Mouse (Mus musculus) kidney, postnatal 0 days (tissue): ENCODE measurements around the gene Mbnl3. TPM values are rescaled to one million over a fixed set of nuclear protein-coding genes. Genes with fewer than 3 reads are reported as not detected.

Experiments
- ATAC-seq: fragments of 200-750 bp; cut with Nextera tagmentation; replicated peaks from 2 replicates; pipeline ENCODE4 v1.8.0; 2017; ENCODE audit warnings: low read depth, moderate number of reproducible peaks, moderate TSS enrichment, moderate library complexity; ENCODE audit not compliant: low FRiP score
- DNase-seq: peaks from one replicate; pipeline ENCODE4 v3.0.0-alpha.2; 2016; ENCODE audit warnings: low spot score
- H3K27ac ChIP-seq: fragments of 300-500 bp; sonication (generic); 2 replicates; pipeline ENCODE4 v1.5.1; 2014; ENCODE audit warnings: mild to moderate bottlenecking
- H3K27me3 ChIP-seq: fragments of 300-500 bp; sonication (generic); 2 replicates; pipeline ENCODE4 v1.6.1; 2014; ENCODE audit warnings: low read length, mixed read lengths; ENCODE audit not compliant: insufficient read depth
- H3K36me3 ChIP-seq: fragments of 300-500 bp; sonication (generic); 2 replicates; pipeline ENCODE4 v1.6.1; 2014; ENCODE audit warnings: low read length, mixed read lengths; ENCODE audit not compliant: insufficient read depth
- H3K4me1 ChIP-seq: fragments of 300-500 bp; sonication (generic); replicated peaks from 2 replicates; pipeline ENCODE4 v1.6.1; 2014; ENCODE audit warnings: antibody characterized with exemption, low read length, mixed read lengths; ENCODE audit not compliant: insufficient read depth
- H3K4me2 ChIP-seq: fragments of 300-500 bp; sonication (generic); 2 replicates; pipeline ENCODE4 v1.6.1; 2014; ENCODE audit warnings: mild to moderate bottlenecking, low read length, moderate library complexity, mixed read lengths
- H3K4me3 ChIP-seq: fragments of 300-500 bp; sonication (generic); replicated peaks from 2 replicates; pipeline ENCODE4 v1.5.1; 2014; ENCODE audit warnings: low read depth, low read length
- H3K9ac ChIP-seq: fragments of 300-500 bp; sonication (generic); 2 replicates; pipeline ENCODE4 v1.6.1; 2014; ENCODE audit warnings: low read depth, low read length
- H3K9me3 ChIP-seq: fragments of 300-500 bp; sonication (generic); replicated peaks from 2 replicates; pipeline ENCODE4 v1.6.1; 2016; ENCODE audit warnings: low read length, inconsistent platforms, mixed read lengths
- CTCF ChIP-seq: IDR thresholded peaks from 2 replicates; pipeline ENCODE4 v1.5.1; 2016; ENCODE audit warnings: antibody characterized with exemption, low read depth, mild to moderate bottlenecking, moderate library complexity
- WGBS: fragments of 180-500 bp; shearing (Covaris S2); extraction: QIAGEN DNeasy Blood & Tissue Kit; methylation state at CpG from one replicate; pipeline ENCODE4 v1.1.7; 2014; 5-methylcytosine and 5-hydroxymethylcytosine counted together
- polyA plus RNA-seq: library from polyadenylated mRNA; unstranded; fragments of >200 nt; fragmentation: Nextera tagmentation; extraction: Ambion mirVana; gene quantifications from 2 replicates; pipeline ENCODE4 v1.2.1, GENCODE M21; 2015

The Mbnl3 gene
- polyA plus RNA-seq, 1 experiment from 2014 or later, result 4.9 TPM

GRCm38 (mm10) chrX:51170404-51170803 is 35.9 kb downstream of the Mbnl3 start:
- Histone ChIP-seq H3K9ac (no peak overlapping the region), H3K4me3 (no peak overlapping the region), H3K27ac (no peak overlapping the region), H3K4me1 (no peaks in the 10 kb centered on the region), H3K36me3 (no peaks in the 10 kb centered on the region), H3K27me3 (no peaks in the 10 kb centered on the region), H3K9me3 (no peaks in the 10 kb centered on the region), H3K4me2 (no peak overlapping the region)
- no peak for DNase-seq
- no peak for TF ChIP-seq CTCF
- no peak for ATAC-seq
- WGBS, result 89% methylated on average over 1 of the region's 1 CpGs

GRCm38 (mm10) chrX:51169476-51170045 is 36.8 kb downstream of the Mbnl3 start:
- Histone ChIP-seq H3K9me3 (no peaks in the 10 kb centered on the region), H3K4me1 (no peaks in the 10 kb centered on the region), H3K4me3 (no peak overlapping the region), H3K4me2 (no peak overlapping the region), H3K36me3 (no peaks in the 10 kb centered on the region), H3K27me3 (no peaks in the 10 kb centered on the region), H3K9ac (no peak overlapping the region), H3K27ac (no peak overlapping the region)
- ATAC-seq (no peak), DNase-seq (peak; percentile 13)
- WGBS, result 60% methylated on average over 5 of the region's 5 CpGs
- TF ChIP-seq CTCF, result peak; percentile 17; the same call in 1 of the 2 replicates

- H3K27ac ChIP-seq, result no peak overlapping the region
- H3K36me3 ChIP-seq, result no peaks in the 10 kb centered on the region
- H3K4me1 ChIP-seq, result no peaks in the 10 kb centered on the region
- no peak overlapping the region for H3K4me3 ChIP-seq
- no peak overlapping the region for H3K9ac ChIP-seq
- H3K27me3 ChIP-seq, result no peaks in the 10 kb centered on the region
- ATAC-seq (no peak), DNase-seq (no peak)
- H3K4me2 ChIP-seq, result no peak overlapping the region
- TF ChIP-seq CTCF, result no peak
- WGBS, result 81% methylated on average over 3 of the region's 3 CpGs
- H3K9me3 ChIP-seq, result no peaks in the 10 kb centered on the region
These were observed 38.4 kb downstream of the Mbnl3 start for GRCm38 (mm10) chrX:51167976-51168375.

GRCm38 (mm10) chrX:51164766-51165165 is 41.6 kb downstream of the Mbnl3 start:
- Histone ChIP-seq H3K9ac (no peak overlapping the region), H3K9me3 (no peaks in the 10 kb centered on the region), H3K36me3 (no peaks in the 10 kb centered on the region), H3K4me1 (no peaks in the 10 kb centered on the region), H3K4me3 (no peak overlapping the region), H3K4me2 (no peak overlapping the region), H3K27me3 (no peaks in the 10 kb centered on the region), H3K27ac (no peak overlapping the region)
- WGBS, result 75% methylated on average over 5 of the region's 5 CpGs
- no peak for TF ChIP-seq CTCF
- no peak for DNase-seq
- no peak for ATAC-seq

GRCm38 (mm10) chrX:51148436-51148835 is 57.9 kb downstream of the Mbnl3 start:
- Histone ChIP-seq H3K36me3 (no peaks in the 10 kb centered on the region), H3K4me2 (no peak overlapping the region), H3K27ac (no peak overlapping the region), H3K9me3 (no peaks in the 10 kb centered on the region), H3K9ac (no peak overlapping the region), H3K4me3 (no peak overlapping the region), H3K4me1 (no peaks in the 10 kb centered on the region), H3K27me3 (no peaks in the 10 kb centered on the region)
- peak; percentile 14 for DNase-seq
- 57% methylated on average over 4 of the region's 4 CpGs for WGBS
- TF ChIP-seq CTCF, result no peak
- no peak for ATAC-seq

- WGBS, result 32% methylated on average over 4 of the region's 4 CpGs
- DNase-seq, result peak; percentile 67
These were observed 60.0 kb downstream of the Mbnl3 start for GRCm38 (mm10) chrX:51146351-51146750.

GRCm38 (mm10) chrX:51140055-51140454 is 66.3 kb downstream of the Mbnl3 start:
- DNase-seq, result no peak
- TF ChIP-seq CTCF, result no peak
- Histone ChIP-seq H3K4me3 (no peak overlapping the region), H3K36me3 (no peaks in the 10 kb centered on the region), H3K9ac (no peak overlapping the region), H3K4me1 (no peaks in the 10 kb centered on the region), H3K27ac (no peak overlapping the region), H3K4me2 (no peak overlapping the region), H3K9me3 (no peaks in the 10 kb centered on the region), H3K27me3 (no peaks in the 10 kb centered on the region)
- no peak for ATAC-seq
- 55% methylated on average over 3 of the region's 3 CpGs for WGBS

More at GRCm38 (mm10) chrX:51146351-51146750, 60.0 kb downstream of the Mbnl3 start:
- no peak for ATAC-seq
- no peaks in the 10 kb centered on the region for H3K27me3 ChIP-seq
- peak; percentile 66 for TF ChIP-seq CTCF
- H3K9me3 ChIP-seq, result no peaks in the 10 kb centered on the region
- no peaks in the 10 kb centered on the region for H3K4me1 ChIP-seq
- no peak overlapping the region for H3K4me2 ChIP-seq
- no peaks in the 10 kb centered on the region for H3K36me3 ChIP-seq
- no peak overlapping the region for H3K9ac ChIP-seq
- no peak overlapping the region for H3K4me3 ChIP-seq
- no peak overlapping the region for H3K27ac ChIP-seq
